Mouse (Mus musculus): Measurements from ENCODE around the gene Resp18.

Gene Resp18

DNA sequence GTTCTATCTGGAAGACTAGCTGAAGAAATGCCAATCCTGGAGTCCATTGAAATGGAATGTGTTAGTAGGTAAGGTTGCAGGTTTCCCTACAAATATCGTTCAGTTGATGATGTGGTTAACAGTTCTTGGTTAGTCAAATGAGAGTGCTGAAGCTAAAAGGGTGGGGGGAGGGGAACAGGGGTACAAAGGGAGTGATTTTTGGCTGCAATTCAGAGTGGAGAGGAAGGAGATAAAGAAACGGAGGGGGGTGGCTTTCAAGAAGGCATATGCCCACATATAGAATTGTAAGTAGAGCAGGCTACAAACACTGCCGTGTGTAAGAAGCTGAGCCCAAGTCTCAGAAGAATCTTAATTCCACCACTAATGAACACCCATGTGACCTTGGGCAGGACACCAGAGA, 52.7 kb downstream of the Resp18 start:
- Histone ChIP-seq H3K4me1 (replicated peaks; ENCODE audit: low read depth, low read length) (peaks cover 96% of the 10 kb centered on the region), H3K9me3 (ENCODE audit: low read length) (peaks cover 6% of the 10 kb centered on the region; the same call in 1 of the 2 replicates), H3K4me3 (replicated peaks; ENCODE audit: low read length) (no peak overlapping the region), H3K36me3 (ENCODE audit: insufficient read depth, low read length) (peaks cover 9% of the 10 kb centered on the region; the same call in 1 of the 2 replicates), H3K27me3 (ENCODE audit: insufficient read depth, low read length) (peaks cover 6% of the 10 kb centered on the region)
- no peak for TF ChIP-seq CTCF (conservative IDR thresholded peaks at IDR 0.05; ENCODE audit: low read length)
- no peak for TF ChIP-seq NANOG (IDR thresholded peaks at IDR 0.05; ENCODE audit: borderline replicate concordance, low read length)
- TF ChIP-seq POU5F1 (IDR thresholded peaks at IDR 0.05; ENCODE audit: borderline replicate concordance, low read length): no peak

DNA sequence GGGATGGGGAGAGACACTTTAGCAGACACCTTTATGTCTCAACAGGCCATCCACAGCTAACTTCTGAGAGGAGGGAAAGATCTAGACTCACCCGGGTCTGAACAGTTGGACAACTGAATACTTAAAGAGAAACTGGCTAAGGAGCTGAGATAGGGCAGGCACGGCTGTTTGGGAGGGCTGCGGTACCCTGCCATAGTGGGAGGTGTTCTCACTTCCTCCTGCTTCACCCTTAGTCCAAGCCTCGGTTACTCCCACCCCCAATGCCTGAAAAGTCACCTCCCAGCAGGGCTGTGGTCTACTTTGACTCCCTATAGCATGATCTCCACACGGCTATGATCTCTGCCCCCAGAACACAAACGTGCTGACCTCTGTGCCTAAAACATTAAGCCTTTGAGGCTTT, 54.7 kb downstream of the Resp18 start:
- Histone ChIP-seq H3K27me3 (ENCODE audit: insufficient read depth, low read length) (peaks cover 16% of the 10 kb centered on the region), H3K4me3 (replicated peaks; ENCODE audit: low read length) (peak overlapping the region; percentile 60), H3K9me3 (ENCODE audit: low read length) (no peaks in the 10 kb centered on the region), H3K36me3 (ENCODE audit: insufficient read depth, low read length) (no peaks in the 10 kb centered on the region), H3K4me1 (replicated peaks; ENCODE audit: low read depth, low read length) (peaks cover 97% of the 10 kb centered on the region)
- TF ChIP-seq NANOG (IDR thresholded peaks at IDR 0.05; ENCODE audit: borderline replicate concordance, low read length): no peak
- TF ChIP-seq CTCF (conservative IDR thresholded peaks at IDR 0.05; ENCODE audit: low read length): no peak
- TF ChIP-seq POU5F1 (IDR thresholded peaks at IDR 0.05; ENCODE audit: borderline replicate concordance, low read length): no peak

- TF ChIP-seq POU5F1 (IDR thresholded peaks at IDR 0.05; ENCODE audit: borderline replicate concordance, low read length): no peak
- no peak for TF ChIP-seq CTCF (conservative IDR thresholded peaks at IDR 0.05; ENCODE audit: low read length)
- no peak for TF ChIP-seq NANOG (IDR thresholded peaks at IDR 0.05; ENCODE audit: borderline replicate concordance, low read length)
- H3K4me1 ChIP-seq (replicated peaks; ENCODE audit: low read depth, low read length): peaks cover 95% of the 10 kb centered on the region
- peak overlapping the region; percentile 60 for H3K4me3 ChIP-seq (replicated peaks; ENCODE audit: low read length)
- H3K36me3 ChIP-seq (ENCODE audit: insufficient read depth, low read length): peaks cover under 1% of the 10 kb centered on the region; the same call in 1 of the 2 replicates
- H3K27me3 ChIP-seq (ENCODE audit: insufficient read depth, low read length): peaks cover 16% of the 10 kb centered on the region
- no peaks in the 10 kb centered on the region for H3K9me3 ChIP-seq (ENCODE audit: low read length)
Measured at GRCm38 (mm10) chr1:75222926-75223325, 55.3 kb downstream of the Resp18 start.

All from E14TG2a.4 (cell line).